Mouse (Mus musculus): ENCODE measurements around the gene Tmem11. TPM values are rescaled to one million over a fixed set of nuclear protein-coding genes. Genes with fewer than 3 reads are reported as not detected.

Gene Tmem11
- polyA plus RNA-seq, 1 experiment = 34.2 TPM

DNA sequence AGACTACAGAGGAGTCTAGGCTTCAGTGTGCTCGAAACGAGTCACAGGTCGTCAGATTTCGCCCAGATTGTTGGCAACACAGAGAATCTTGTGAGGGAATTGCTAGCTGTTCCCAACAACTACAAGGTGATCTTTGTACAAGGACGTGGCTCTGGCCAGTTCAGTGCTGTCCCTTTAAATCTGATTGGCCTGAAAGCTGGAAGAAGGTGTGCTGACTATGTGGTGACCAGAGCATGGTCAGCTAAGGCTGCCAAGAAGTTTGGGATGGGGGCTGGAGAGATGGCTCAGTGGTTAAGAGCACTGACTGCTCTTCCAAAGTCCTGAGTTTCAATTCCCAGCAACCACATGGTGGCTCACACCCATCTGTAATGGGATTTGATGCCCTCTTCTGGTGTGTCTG lies 62.7 kb downstream of the Tmem11 start:
- H3K4me1 ChIP-seq (ENCODE audit: control insufficient read depth, insufficient read depth, low read length) = no peaks in the 10 kb centered on the region
- no peak overlapping the region for H3K27ac ChIP-seq (ENCODE audit: insufficient read depth, low read length)
- no peak overlapping the region for H3K4me3 ChIP-seq (ENCODE audit: insufficient read depth, low read length)
- TF ChIP-seq CTCF (IDR thresholded peaks at IDR 0.05; ENCODE audit: borderline replicate concordance, insufficient read depth, low read length) = no peak
- no peak for TF ChIP-seq POLR2A (IDR thresholded peaks at IDR 0.05; ENCODE audit: low read depth, low read length)

Other genes with a start within 250 kb of the Tmem11 start
- 26.6 and 32.2 TPM in 2 replicates for gene Llgl1, start 179.5 kb downstream of the Tmem11 start, polyA plus RNA-seq (2011; ENCODE audit: insufficient read length, low read depth, missing spikeins)
- 71.6 and 97.3 TPM in 2 replicates for gene Flii, start 152.0 kb downstream of the Tmem11 start, polyA plus RNA-seq (2011; ENCODE audit: insufficient read length, low read depth, missing spikeins)
- gene Mief2, start 150.9 kb downstream of the Tmem11 start, polyA plus RNA-seq (2011; ENCODE audit: insufficient read length, low read depth, missing spikeins) = 7.4 and 14.2 TPM in 2 replicates
- 9.7 and 11.7 TPM in 2 replicates for gene Top3a, start 101.9 kb downstream of the Tmem11 start, polyA plus RNA-seq (2011; ENCODE audit: insufficient read length, low read depth, missing spikeins)
- gene Smcr8, start 101.7 kb downstream of the Tmem11 start, polyA plus RNA-seq (2011; ENCODE audit: insufficient read length, low read depth, missing spikeins) = 21.4 and 22.2 TPM in 2 replicates
- gene Shmt1, start 67.6 kb downstream of the Tmem11 start, polyA plus RNA-seq (2011; ENCODE audit: insufficient read length, low read depth, missing spikeins) = 12.9 and 14.9 TPM in 2 replicates
- 19.8 and 21.8 TPM in 2 replicates for gene Dhrs7b, start 48.6 kb downstream of the Tmem11 start, polyA plus RNA-seq (2011; ENCODE audit: insufficient read length, low read depth, missing spikeins)
- 11.7 and 15.1 TPM in 2 replicates for gene Natd1, start 35.5 kb upstream of the Tmem11 start, polyA plus RNA-seq (2011; ENCODE audit: insufficient read length, low read depth, missing spikeins)
- 53.3 and 59.2 TPM in 2 replicates for gene Map2k3, start 52.8 kb upstream of the Tmem11 start, polyA plus RNA-seq (2011; ENCODE audit: insufficient read length, low read depth, missing spikeins)
- gene Kcnj12, start 143.3 kb upstream of the Tmem11 start, polyA plus RNA-seq (2011; ENCODE audit: insufficient read length, low read depth, missing spikeins) = not detected in 2 replicates
- gene Tnfrsf13b, start 247.5 kb upstream of the Tmem11 start, polyA plus RNA-seq (2011; ENCODE audit: insufficient read length, low read depth, missing spikeins) = not detected in 2 replicates

Measured in embryonic fibroblast, embryonic 13.5 days (primary cell).